Mouse (Mus musculus) stomach, postnatal 0 days (tissue): ENCODE data around the gene Cdk14. TPM values are rescaled to one million over a fixed set of nuclear protein-coding genes. Genes with fewer than 3 reads are reported as not detected.

ENCODE experiments used
- ATAC-seq: fragments of 200-750 bp; cut with Nextera tagmentation; 2 replicates; pipeline ENCODE4 v1.8.0; 2017; ENCODE audit not compliant: low FRiP score, low TSS enrichment
- DNase-seq: peaks from one replicate; pipeline ENCODE4 v3.0.0-alpha.2; 2016; ENCODE audit warnings: low spot score
- H3K27ac ChIP-seq: fragments of 300-500 bp; sonication (generic); replicated peaks from 2 replicates; pipeline ENCODE4 v1.5.1; 2014; ENCODE audit warnings: mild to moderate bottlenecking, control low read depth
- H3K27me3 ChIP-seq: fragments of 300-500 bp; sonication (generic); 2 replicates; pipeline ENCODE4 v1.6.1; 2014; ENCODE audit warnings: low read length; ENCODE audit not compliant: control insufficient read depth, insufficient read depth
- H3K36me3 ChIP-seq: fragments of 300-500 bp; sonication (generic); 2 replicates; pipeline ENCODE4 v1.6.1; 2014; ENCODE audit warnings: low read length, mixed read lengths; ENCODE audit not compliant: control insufficient read depth, insufficient read depth
- H3K4me1 ChIP-seq: fragments of 300-500 bp; sonication (generic); replicated peaks from 2 replicates; pipeline ENCODE4 v1.6.1; 2014; ENCODE audit warnings: antibody characterized with exemption; ENCODE audit not compliant: control insufficient read depth, insufficient read depth
- H3K4me2 ChIP-seq: fragments of 300-500 bp; sonication (generic); replicated peaks from 2 replicates; pipeline ENCODE4 v1.6.1; 2014; ENCODE audit warnings: low read depth, mild to moderate bottlenecking, control low read depth, moderate library complexity
- H3K4me3 ChIP-seq: fragments of 300-500 bp; sonication (generic); 2 replicates; pipeline ENCODE4 v1.5.1; 2014; ENCODE audit warnings: low read depth, low read length, control low read depth
- H3K9ac ChIP-seq: fragments of 300-500 bp; sonication (generic); 2 replicates; pipeline ENCODE4 v1.6.1; 2014; ENCODE audit warnings: mild to moderate bottlenecking, low read length, control low read depth, mixed read lengths
- H3K9me3 ChIP-seq: fragments of 300-500 bp; sonication (generic); 2 replicates; pipeline ENCODE4 v1.6.1; 2016; ENCODE audit warnings: low read length; ENCODE audit not compliant: control insufficient read depth
- CTCF ChIP-seq: IDR thresholded peaks from 2 replicates; pipeline ENCODE4 v1.5.1; 2016; ENCODE audit warnings: antibody characterized with exemption, low read depth, mild to moderate bottlenecking, moderate library complexity
- EP300 ChIP-seq: optimal IDR thresholded peaks from 2 replicates; pipeline ENCODE3; 2016; ENCODE audit warnings: antibody characterized with exemption
- WGBS: fragments of 180-500 bp; shearing (Covaris S2); extraction: QIAGEN DNeasy Blood & Tissue Kit; methylation state at CpG from one replicate; pipeline ENCODE4 v1.1.7; 2014; 5-methylcytosine and 5-hydroxymethylcytosine counted together
- polyA plus RNA-seq: library from polyadenylated mRNA; unstranded; fragments of >200 nt; fragmentation: Nextera tagmentation; extraction: Ambion mirVana; gene quantifications from 2 replicates; pipeline ENCODE4 v1.2.1, GENCODE M21; 2015

The Cdk14 gene
- polyA plus RNA-seq, 1 experiment from 2014 or later, result 6.1 TPM

GRCm38 (mm10) chr5:5175611-5176010 lies 244.5 kb downstream of the Cdk14 start:
- no peaks in the 10 kb centered on the region for H3K36me3 ChIP-seq
- H3K4me1 ChIP-seq, result no peaks in the 10 kb centered on the region
- 76% methylated on average over 1 of the region's 1 CpGs for WGBS
- H3K4me3 ChIP-seq, result no peak overlapping the region
- DNase-seq (no peak), ATAC-seq (no peak)
- no peak overlapping the region for H3K27ac ChIP-seq
- no peaks in the 10 kb centered on the region for H3K27me3 ChIP-seq
- no peak overlapping the region for H3K9ac ChIP-seq
- H3K4me2 ChIP-seq, result no peak overlapping the region
- no peaks in the 10 kb centered on the region for H3K9me3 ChIP-seq
- TF ChIP-seq EP300, result no peak
- TF ChIP-seq CTCF, result no peak

- Histone ChIP-seq H3K4me3 (no peak overlapping the region), H3K36me3 (no peaks in the 10 kb centered on the region), H3K4me1 (no peaks in the 10 kb centered on the region), H3K27ac (no peak overlapping the region), H3K4me2 (no peak overlapping the region), H3K9ac (no peak overlapping the region), H3K9me3 (no peaks in the 10 kb centered on the region), H3K27me3 (no peaks in the 10 kb centered on the region)
- TF ChIP-seq CTCF (no peak), EP300 (no peak)
- 76% methylated on average over 1 of the region's 1 CpGs for WGBS
- no peak for DNase-seq
- ATAC-seq, result no peak
Measured at GRCm38 (mm10) chr5:5175090-5175489, 245.0 kb downstream of the Cdk14 start.

GRCm38 (mm10) chr5:5166086-5166485 lies 254.0 kb downstream of the Cdk14 start:
- 40% methylated on average over 2 of the region's 2 CpGs for WGBS
- ATAC-seq (no peak), DNase-seq (no peak)
- Histone ChIP-seq H3K27me3 (no peaks in the 10 kb centered on the region), H3K9me3 (no peaks in the 10 kb centered on the region), H3K36me3 (no peaks in the 10 kb centered on the region), H3K27ac (no peak overlapping the region), H3K4me1 (no peaks in the 10 kb centered on the region), H3K9ac (no peak overlapping the region), H3K4me2 (no peak overlapping the region), H3K4me3 (no peak overlapping the region)
- no peak for TF ChIP-seq CTCF
- TF ChIP-seq EP300, result no peak

DNA sequence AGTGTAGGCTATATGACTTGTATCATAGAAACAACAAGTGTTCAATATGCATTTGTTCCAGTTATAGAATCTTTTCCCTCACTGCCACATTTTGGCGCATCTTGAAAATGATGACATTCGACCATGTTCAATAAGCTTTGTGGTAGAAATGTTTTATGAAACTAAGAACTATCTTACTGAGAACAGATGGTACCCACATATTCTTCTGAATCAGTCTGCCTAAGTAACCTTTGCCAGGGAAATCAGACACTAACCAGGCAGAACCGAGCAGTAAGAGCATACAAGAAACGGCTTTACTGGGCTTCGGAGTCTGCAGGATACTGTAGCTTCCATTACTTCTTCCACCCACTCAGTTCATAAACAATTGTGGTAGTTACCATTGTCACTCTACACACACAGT lies 255.8 kb downstream of the Cdk14 start:
- no peak overlapping the region for H3K9ac ChIP-seq
- no peaks in the 10 kb centered on the region for H3K9me3 ChIP-seq
- H3K27ac ChIP-seq, result no peak overlapping the region
- H3K4me2 ChIP-seq, result no peak overlapping the region
- no peaks in the 10 kb centered on the region for H3K27me3 ChIP-seq
- ATAC-seq (no peak), DNase-seq (no peak)
- H3K4me1 ChIP-seq, result no peaks in the 10 kb centered on the region
- 90% methylated on average over 5 of the region's 5 CpGs for WGBS
- no peak for TF ChIP-seq EP300
- TF ChIP-seq CTCF, result no peak
- no peaks in the 10 kb centered on the region for H3K36me3 ChIP-seq
- no peak overlapping the region for H3K4me3 ChIP-seq

- H3K4me2 ChIP-seq, result no peak overlapping the region
- no peaks in the 10 kb centered on the region for H3K9me3 ChIP-seq
- DNase-seq (no peak), ATAC-seq (no peak)
- WGBS, result 67% methylated on average over 2 of the region's 2 CpGs
- H3K4me3 ChIP-seq, result no peak overlapping the region
- no peaks in the 10 kb centered on the region for H3K36me3 ChIP-seq
- H3K27me3 ChIP-seq, result no peaks in the 10 kb centered on the region
- no peak overlapping the region for H3K27ac ChIP-seq
- H3K9ac ChIP-seq, result no peak overlapping the region
- TF ChIP-seq CTCF, result no peak
- no peak for TF ChIP-seq EP300
- no peaks in the 10 kb centered on the region for H3K4me1 ChIP-seq
Measured at GRCm38 (mm10) chr5:5163823-5164222, 256.3 kb downstream of the Cdk14 start.

GRCm38 (mm10) chr5:5159521-5159920 lies 260.6 kb downstream of the Cdk14 start:
- Histone ChIP-seq H3K4me1 (no peaks in the 10 kb centered on the region), H3K36me3 (no peaks in the 10 kb centered on the region), H3K27me3 (no peaks in the 10 kb centered on the region), H3K27ac (no peak overlapping the region), H3K9me3 (no peaks in the 10 kb centered on the region), H3K9ac (no peak overlapping the region), H3K4me2 (no peak overlapping the region), H3K4me3 (no peak overlapping the region)
- WGBS, result 77% methylated on average over 1 of the region's 1 CpGs
- ATAC-seq (no peak), DNase-seq (no peak)
- no peak for TF ChIP-seq EP300
- no peak for TF ChIP-seq CTCF
